Mouse (Mus musculus) small intestine, adult 2 months (tissue): ENCODE measurements around the gene Ggt1.
A peak's percentile ranks its signal among the peaks of the same experiment; 100 is the strongest.

Experiments
- CTCF ChIP-seq: fragments of 200-500 bp; IDR thresholded peaks from 2 replicates; pipeline ENCODE4 v1.5.1; 2012; ENCODE audit warnings: low read depth, mild to moderate bottlenecking, control low read depth, inconsistent platforms, low read length, moderate library complexity, mixed read lengths; ENCODE audit not compliant: insufficient replicate concordance, insufficient read length; ENCODE audit errors: extremely low read depth
- POLR2A ChIP-seq: fragments of 200-500 bp; IDR thresholded peaks from 2 replicates; pipeline ENCODE4 v1.6.1; 2012; ENCODE audit warnings: low read depth, mild to moderate bottlenecking, control low read depth, inconsistent platforms, low read length, moderate library complexity

GRCm38 (mm10) chr10:75585876-75586552, 24.6 kb downstream of the Ggt1 start:
- peak; percentile 85; the same call in 1 of the 2 replicates for TF ChIP-seq CTCF
- no peak for TF ChIP-seq POLR2A
